Mouse (Mus musculus): ENCODE data around the gene Gm5105. TPM values are rescaled to one million over a fixed set of nuclear protein-coding genes. Genes with fewer than 3 reads are reported as not detected.

Gene Gm5105
- polyA plus RNA-seq, 1 experiment, result not detected

DNA sequence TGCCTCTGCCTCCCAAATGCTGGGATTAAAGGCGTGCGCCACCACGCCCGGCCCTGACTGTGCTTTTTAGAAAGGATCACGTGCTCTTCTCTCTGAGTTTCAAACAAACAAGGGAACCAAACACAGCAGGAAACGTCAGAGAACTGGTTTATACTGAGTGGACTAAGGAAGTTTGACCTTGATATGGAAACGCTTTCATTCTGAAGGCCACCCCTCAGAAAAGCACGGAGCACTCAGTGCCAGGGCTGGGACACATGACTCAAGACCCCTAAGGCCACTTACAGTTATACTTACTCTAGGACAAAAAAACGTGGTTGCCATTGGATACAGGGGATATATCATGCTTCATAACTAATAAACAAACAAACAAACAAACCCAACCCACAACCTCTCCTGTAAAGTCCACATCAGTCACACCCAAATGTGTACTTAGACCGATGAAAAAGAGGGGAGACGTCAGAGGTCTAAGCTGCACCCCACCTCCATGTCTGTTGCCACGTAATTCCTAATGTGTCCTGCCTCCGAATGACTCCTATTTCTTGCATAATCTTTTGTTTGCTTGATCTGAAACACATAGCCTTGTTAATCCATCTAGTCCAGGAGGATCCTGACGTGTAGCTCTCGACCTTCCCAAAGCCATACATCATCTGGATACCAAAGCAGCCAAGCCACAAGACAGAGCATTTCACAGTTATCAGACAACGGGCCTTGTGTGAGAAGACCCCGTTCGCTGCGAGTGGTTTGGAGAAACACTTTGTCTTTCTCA is 29.3 kb upstream of the Gm5105 start:
- Histone ChIP-seq H3K9me3 (ENCODE audit: control insufficient read depth, low read length) (no peaks in the 10 kb centered on the region), H3K4me1 (ENCODE audit: control insufficient read depth) (no peaks in the 10 kb centered on the region), H3K36me3 (ENCODE audit: control insufficient read depth) (peaks cover 2% of the 10 kb centered on the region; the same call in 1 of the 2 replicates), H3K4me3 (replicated peaks) (no peak overlapping the region), H3K27me3 (ENCODE audit: control insufficient read depth) (no peaks in the 10 kb centered on the region)
- no peak for TF ChIP-seq GATA1 (IDR thresholded peaks at IDR 0.05; ENCODE audit: low read length)
- no peak for TF ChIP-seq TAL1 (IDR thresholded peaks at IDR 0.05; ENCODE audit: low read length)

- Histone ChIP-seq H3K9me3 (ENCODE audit: control insufficient read depth, low read length) (no peaks in the 10 kb centered on the region), H3K4me1 (ENCODE audit: control insufficient read depth) (no peaks in the 10 kb centered on the region), H3K4me3 (replicated peaks) (no peak overlapping the region), H3K27me3 (ENCODE audit: control insufficient read depth) (no peaks in the 10 kb centered on the region), H3K36me3 (ENCODE audit: control insufficient read depth) (peaks cover 2% of the 10 kb centered on the region; the same call in 1 of the 2 replicates)
- TF ChIP-seq TAL1 (IDR thresholded peaks at IDR 0.05; ENCODE audit: low read length), result no peak
- TF ChIP-seq GATA1 (IDR thresholded peaks at IDR 0.05; ENCODE audit: low read length), result no peak
These were observed 28.5 kb upstream of the Gm5105 start for GRCm38 (mm10) chr3:138095718-138096117.

GRCm38 (mm10) chr3:138095301-138095700 is 28.1 kb upstream of the Gm5105 start:
- Histone ChIP-seq H3K9me3 (ENCODE audit: control insufficient read depth, low read length) (no peaks in the 10 kb centered on the region), H3K4me3 (replicated peaks) (no peak overlapping the region), H3K4me1 (ENCODE audit: control insufficient read depth) (no peaks in the 10 kb centered on the region), H3K36me3 (ENCODE audit: control insufficient read depth) (peaks cover 2% of the 10 kb centered on the region; the same call in 1 of the 2 replicates), H3K27me3 (ENCODE audit: control insufficient read depth) (no peaks in the 10 kb centered on the region)
- no peak for TF ChIP-seq TAL1 (IDR thresholded peaks at IDR 0.05; ENCODE audit: low read length)

GRCm38 (mm10) chr3:138083896-138084295 is 16.7 kb upstream of the Gm5105 start:
- TF ChIP-seq GATA1 (IDR thresholded peaks at IDR 0.05; ENCODE audit: low read length) (no peak), TAL1 (IDR thresholded peaks at IDR 0.05; ENCODE audit: low read length) (no peak)
- Histone ChIP-seq H3K4me3 (replicated peaks) (no peak overlapping the region), H3K9me3 (ENCODE audit: control insufficient read depth, low read length) (no peaks in the 10 kb centered on the region), H3K27me3 (ENCODE audit: control insufficient read depth) (no peaks in the 10 kb centered on the region), H3K4me1 (ENCODE audit: control insufficient read depth) (no peaks in the 10 kb centered on the region), H3K36me3 (ENCODE audit: control insufficient read depth) (no peaks in the 10 kb centered on the region)

- Histone ChIP-seq H3K36me3 (ENCODE audit: control insufficient read depth) (no peaks in the 10 kb centered on the region), H3K4me1 (ENCODE audit: control insufficient read depth) (no peaks in the 10 kb centered on the region), H3K27me3 (ENCODE audit: control insufficient read depth) (no peaks in the 10 kb centered on the region), H3K4me3 (replicated peaks) (no peak overlapping the region), H3K9me3 (ENCODE audit: control insufficient read depth, low read length) (no peaks in the 10 kb centered on the region)
- no peak for TF ChIP-seq GATA1 (IDR thresholded peaks at IDR 0.05; ENCODE audit: low read length)
- no peak for TF ChIP-seq TAL1 (IDR thresholded peaks at IDR 0.05; ENCODE audit: low read length)
These were observed 16.0 kb upstream of the Gm5105 start for GRCm38 (mm10) chr3:138083073-138083637.

GRCm38 (mm10) chr3:138078701-138079100 is 11.5 kb upstream of the Gm5105 start:
- no peaks in the 10 kb centered on the region for H3K27me3 ChIP-seq (ENCODE audit: control insufficient read depth)
- H3K4me3 ChIP-seq (replicated peaks), result no peak overlapping the region
- no peaks in the 10 kb centered on the region for H3K4me1 ChIP-seq (ENCODE audit: control insufficient read depth)
- H3K36me3 ChIP-seq (ENCODE audit: control insufficient read depth), result no peaks in the 10 kb centered on the region
- H3K9me3 ChIP-seq (ENCODE audit: control insufficient read depth, low read length), result no peaks in the 10 kb centered on the region
- TF ChIP-seq TAL1 (IDR thresholded peaks at IDR 0.05; ENCODE audit: low read length) (no peak), GATA1 (IDR thresholded peaks at IDR 0.05; ENCODE audit: low read length) (no peak)

DNA sequence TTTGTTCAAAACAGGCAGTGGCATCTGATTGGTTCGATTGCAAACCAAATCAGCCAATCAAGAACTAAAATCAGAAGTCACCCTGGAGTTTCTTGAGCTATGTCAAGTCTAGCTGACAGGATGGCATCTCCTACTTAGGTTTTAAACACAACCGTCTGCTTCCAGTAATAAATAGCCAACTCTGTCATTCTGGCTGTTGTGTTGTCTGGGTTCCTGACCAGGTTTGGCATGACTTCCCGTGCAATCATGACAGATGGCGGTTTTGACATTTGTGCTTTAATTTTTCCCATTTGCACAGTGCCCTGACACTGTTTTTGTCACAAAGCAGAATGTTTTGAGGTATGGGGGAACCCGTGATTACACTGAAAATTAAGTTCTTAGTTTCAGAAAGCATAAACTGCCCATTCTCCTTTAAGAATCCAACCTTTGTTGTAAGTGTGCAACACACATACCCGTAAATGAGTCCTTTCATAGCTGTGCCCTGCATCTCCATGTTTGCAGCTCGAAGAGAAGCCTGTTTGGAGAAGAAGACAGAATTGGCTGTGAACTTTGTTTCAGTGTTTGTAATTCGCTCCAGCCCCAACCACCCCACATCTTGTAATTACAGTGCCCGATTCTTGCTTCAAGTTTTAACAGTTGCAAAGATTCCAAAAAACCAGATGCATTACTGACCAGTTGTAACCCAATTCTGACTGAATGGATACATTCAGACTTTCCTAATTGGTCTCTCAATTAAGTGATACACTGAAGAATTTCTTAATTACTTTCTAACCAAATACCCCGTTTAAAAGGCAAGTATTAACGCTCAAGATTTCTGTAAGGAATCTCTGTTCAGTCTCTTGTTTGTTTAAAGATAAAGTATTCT is 10.5 kb upstream of the Gm5105 start:
- H3K4me3 ChIP-seq (replicated peaks), result no peak overlapping the region
- TF ChIP-seq TAL1 (IDR thresholded peaks at IDR 0.05; ENCODE audit: low read length) (no peak), GATA1 (IDR thresholded peaks at IDR 0.05; ENCODE audit: low read length) (no peak)
- no peaks in the 10 kb centered on the region for H3K27me3 ChIP-seq (ENCODE audit: control insufficient read depth)
- H3K36me3 ChIP-seq (ENCODE audit: control insufficient read depth), result no peaks in the 10 kb centered on the region
- H3K9me3 ChIP-seq (ENCODE audit: control insufficient read depth, low read length), result no peaks in the 10 kb centered on the region
- H3K4me1 ChIP-seq (ENCODE audit: control insufficient read depth), result no peaks in the 10 kb centered on the region

DNA sequence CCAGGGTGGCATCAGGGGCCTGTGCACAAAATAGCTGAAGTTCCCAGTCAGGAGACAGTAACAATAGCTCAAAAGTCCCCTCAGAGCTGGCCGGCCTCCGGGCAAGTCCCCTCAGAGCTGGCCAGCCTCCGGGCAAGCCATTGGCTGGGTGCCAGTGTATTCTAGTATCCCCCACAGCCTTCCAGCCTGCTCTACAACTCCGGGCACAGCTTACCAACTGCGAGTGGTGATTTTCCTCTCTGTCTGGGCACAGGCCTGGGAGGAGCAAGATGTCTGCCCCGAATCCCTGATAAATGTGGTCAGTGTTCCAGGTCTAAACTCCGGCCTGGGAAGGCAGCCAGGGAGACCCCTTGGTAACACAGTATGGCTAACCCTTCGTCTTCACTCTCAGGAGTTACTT is 8.0 kb upstream of the Gm5105 start:
- Histone ChIP-seq H3K4me3 (replicated peaks) (no peak overlapping the region), H3K4me1 (ENCODE audit: control insufficient read depth) (no peaks in the 10 kb centered on the region), H3K27me3 (ENCODE audit: control insufficient read depth) (no peaks in the 10 kb centered on the region), H3K9me3 (ENCODE audit: control insufficient read depth, low read length) (no peaks in the 10 kb centered on the region), H3K36me3 (ENCODE audit: control insufficient read depth) (no peaks in the 10 kb centered on the region)
- TF ChIP-seq TAL1 (IDR thresholded peaks at IDR 0.05; ENCODE audit: low read length) (no peak), GATA1 (IDR thresholded peaks at IDR 0.05; ENCODE audit: low read length) (no peak)

DNA sequence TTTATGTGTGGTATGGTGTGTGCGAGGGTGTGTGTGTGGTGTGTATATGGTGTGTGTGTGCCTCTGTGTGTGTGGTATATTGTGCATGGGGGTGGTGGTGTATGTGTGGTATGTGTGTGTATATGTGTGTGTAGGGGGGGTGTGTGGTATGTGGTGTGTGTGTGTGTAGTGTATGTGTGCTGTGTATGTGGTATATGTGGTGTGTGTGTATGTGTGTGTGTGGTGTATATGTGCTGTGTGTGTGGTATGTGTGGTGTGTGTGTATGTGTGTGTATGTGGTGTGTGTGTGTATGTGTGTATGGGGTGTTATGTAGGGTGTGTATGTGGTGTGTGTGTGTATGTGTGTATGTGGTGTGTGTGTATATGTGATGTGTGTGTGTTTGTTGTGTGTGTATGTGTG is 7.0 kb upstream of the Gm5105 start:
- Histone ChIP-seq H3K4me3 (replicated peaks) (no peak overlapping the region), H3K4me1 (ENCODE audit: control insufficient read depth) (no peaks in the 10 kb centered on the region), H3K36me3 (ENCODE audit: control insufficient read depth) (no peaks in the 10 kb centered on the region), H3K9me3 (ENCODE audit: control insufficient read depth, low read length) (no peaks in the 10 kb centered on the region), H3K27me3 (ENCODE audit: control insufficient read depth) (no peaks in the 10 kb centered on the region)
- TF ChIP-seq GATA1 (IDR thresholded peaks at IDR 0.05; ENCODE audit: low read length) (no peak), TAL1 (IDR thresholded peaks at IDR 0.05; ENCODE audit: low read length) (no peak)
